Mouse (Mus musculus): Measurements from ENCODE around the gene Plekhg2. TPM values are rescaled to one million over a fixed set of nuclear protein-coding genes. Genes with fewer than 3 reads are reported as not detected.

Gene Plekhg2
- polyA plus RNA-seq, 1 experiment from 2014 or later = 70.8 TPM

DNA sequence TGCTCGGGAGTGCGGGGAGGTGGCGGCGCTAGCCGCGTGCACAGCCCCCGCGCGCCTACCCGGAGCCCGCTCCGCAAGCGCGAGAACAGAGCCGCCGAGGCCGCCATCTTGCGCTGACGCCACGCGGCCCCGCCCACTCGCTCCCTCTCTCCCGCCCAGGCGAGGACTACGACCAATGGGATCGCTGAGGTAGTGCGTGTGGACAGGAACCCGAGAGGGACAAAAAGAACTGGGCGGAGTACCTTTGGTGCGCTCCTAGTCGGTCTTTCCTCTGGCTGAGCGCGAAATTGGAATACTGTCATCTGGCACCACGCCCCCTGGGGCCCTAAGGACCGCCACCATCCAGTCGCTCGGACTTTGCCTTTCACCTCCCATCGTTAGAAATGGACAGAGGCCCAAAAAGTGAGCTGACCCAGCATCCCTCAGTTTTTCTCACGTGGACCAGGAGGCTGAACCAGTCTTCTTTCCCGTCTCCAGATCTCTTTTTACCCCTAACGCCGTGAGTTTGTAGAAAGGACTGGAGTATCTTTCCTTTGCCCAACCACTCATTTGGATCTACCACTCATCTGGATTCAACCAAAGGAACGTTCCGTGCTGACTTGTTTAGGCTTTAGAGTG is 60.4 kb downstream of the Plekhg2 start, which contains the start of gene Timm50:
Timm50 (minus strand) TSS at position 147 of the 618 bp plus-strand sequence.
- Histone ChIP-seq H3K27me3 (ENCODE audit: control insufficient read depth, insufficient read depth, low read length) (no peaks in the 10 kb centered on the region), H3K9me3 (ENCODE audit: control insufficient read depth, low read length) (no peaks in the 10 kb centered on the region), H3K4me2 (replicated peaks; ENCODE audit: low read depth, low read length) (peak within 1 kb of the TSS; percentile 85), H3K4me3 (ENCODE audit: low read length) (peak within 1 kb of the TSS; percentile 88), H3K36me3 (ENCODE audit: control insufficient read depth, insufficient read depth, low read length) (peaks cover 63% of the 10 kb centered on the region), H3K27ac (ENCODE audit: low read depth, low read length) (no peak within 1 kb of the TSS), H3K9ac (ENCODE audit: low read depth, low read length) (peak within 1 kb of the TSS; percentile 90), H3K4me1 (ENCODE audit: control insufficient read depth, insufficient read depth, low read length) (peaks cover 6% of the 10 kb centered on the region)
- peak; percentile 98 for ATAC-seq (ENCODE audit: low FRiP score, low TSS enrichment)
- under 1% methylated on average over 44 of the region's 45 CpGs for WGBS

- Histone ChIP-seq H3K36me3 (ENCODE audit: control insufficient read depth, insufficient read depth, low read length) (peaks cover 63% of the 10 kb centered on the region), H3K4me3 (ENCODE audit: low read length) (peak overlapping the region; percentile 88), H3K4me2 (replicated peaks; ENCODE audit: low read depth, low read length) (peak overlapping the region; percentile 85), H3K27me3 (ENCODE audit: control insufficient read depth, insufficient read depth, low read length) (no peaks in the 10 kb centered on the region), H3K9me3 (ENCODE audit: control insufficient read depth, low read length) (no peaks in the 10 kb centered on the region), H3K4me1 (ENCODE audit: control insufficient read depth, insufficient read depth, low read length) (peaks cover 6% of the 10 kb centered on the region), H3K9ac (ENCODE audit: low read depth, low read length) (peak overlapping the region; percentile 90), H3K27ac (ENCODE audit: low read depth, low read length) (no peak overlapping the region)
- peak; percentile 41 for ATAC-seq (ENCODE audit: low FRiP score, low TSS enrichment)
- WGBS = 6% methylated on average over 35 of the region's 35 CpGs
These were observed 61.1 kb downstream of the Plekhg2 start for GRCm38 (mm10) chr7:28311151-28311925.

DNA sequence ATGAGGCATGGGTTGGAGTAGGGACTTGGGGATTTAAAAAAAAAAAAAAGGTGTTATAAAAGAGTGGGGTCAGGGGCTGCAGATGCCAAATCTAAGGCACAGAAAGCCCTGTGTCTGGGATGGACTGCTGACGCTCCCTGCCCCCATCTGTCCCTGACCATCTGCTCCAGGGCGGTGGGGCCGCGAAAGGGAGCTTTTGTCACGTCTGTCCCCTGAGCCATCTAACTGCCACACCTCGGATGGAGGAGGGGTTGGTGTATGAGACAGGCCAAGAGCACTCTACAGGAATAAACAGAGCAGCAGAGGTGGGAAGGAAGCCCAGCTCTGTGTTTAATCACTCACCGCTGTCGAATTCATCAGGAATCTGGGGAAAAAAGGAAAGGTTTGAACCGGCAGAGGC is 62.7 kb downstream of the Plekhg2 start:
- WGBS = 24% methylated on average over 9 of the region's 9 CpGs
- Histone ChIP-seq H3K4me3 (ENCODE audit: low read length) (no peak overlapping the region), H3K9ac (ENCODE audit: low read depth, low read length) (no peak overlapping the region), H3K27ac (ENCODE audit: low read depth, low read length) (no peak overlapping the region), H3K36me3 (ENCODE audit: control insufficient read depth, insufficient read depth, low read length) (peaks cover 63% of the 10 kb centered on the region), H3K9me3 (ENCODE audit: control insufficient read depth, low read length) (no peaks in the 10 kb centered on the region), H3K4me1 (ENCODE audit: control insufficient read depth, insufficient read depth, low read length) (peaks cover 6% of the 10 kb centered on the region), H3K4me2 (replicated peaks; ENCODE audit: low read depth, low read length) (no peak overlapping the region), H3K27me3 (ENCODE audit: control insufficient read depth, insufficient read depth, low read length) (no peaks in the 10 kb centered on the region)
- ATAC-seq (ENCODE audit: low FRiP score, low TSS enrichment) = no peak

Other genes starting within 250 kb of the Plekhg2 start
- not detected in 2 replicates for gene 9530053A07Rik, start 243.1 kb downstream of the Plekhg2 start, polyA plus RNA-seq (2014; fragmentation: Nextera tagmentation; extraction: Ambion mirVana)
- gene Fbl, start 202.9 kb downstream of the Plekhg2 start, polyA plus RNA-seq (2014; fragmentation: Nextera tagmentation; extraction: Ambion mirVana) = 57.0 and 85.8 TPM in 2 replicates
- 19.4 and 19.8 TPM in 2 replicates for gene Dyrk1b, start 193.1 kb downstream of the Plekhg2 start, polyA plus RNA-seq (2014; fragmentation: Nextera tagmentation; extraction: Ambion mirVana)
- gene Eid2, start 104.7 kb downstream of the Plekhg2 start, polyA plus RNA-seq (2014; fragmentation: Nextera tagmentation; extraction: Ambion mirVana) = 2.4 and 7.4 TPM in 2 replicates
- gene Eid2b, start 94.9 kb downstream of the Plekhg2 start, polyA plus RNA-seq (2014; fragmentation: Nextera tagmentation; extraction: Ambion mirVana) = 10.0 and 12.1 TPM in 2 replicates
- 0.26 TPM in 1 of 2 replicates, not detected in the other for gene Selenov, start 81.4 kb downstream of the Plekhg2 start, polyA plus RNA-seq (2014; fragmentation: Nextera tagmentation; extraction: Ambion mirVana)
- 0.51 and 0.93 TPM in 2 replicates for gene Dll3, start 70.4 kb downstream of the Plekhg2 start, polyA plus RNA-seq (2014; fragmentation: Nextera tagmentation; extraction: Ambion mirVana)
- gene Timm50, start 60.5 kb downstream of the Plekhg2 start, polyA plus RNA-seq (2014; fragmentation: Nextera tagmentation; extraction: Ambion mirVana) = 165 and 191 TPM in 2 replicates
- gene Supt5, start 33.9 kb downstream of the Plekhg2 start, polyA plus RNA-seq (2014; fragmentation: Nextera tagmentation; extraction: Ambion mirVana) = 46.6 and 84.5 TPM in 2 replicates
- 1,287 and 1,567 TPM in 2 replicates for gene Rps16, start 21.9 kb downstream of the Plekhg2 start, polyA plus RNA-seq (2014; fragmentation: Nextera tagmentation; extraction: Ambion mirVana)
- gene Zfp36, start 7.7 kb upstream of the Plekhg2 start, polyA plus RNA-seq (2014; fragmentation: Nextera tagmentation; extraction: Ambion mirVana) = 8.3 and 10.7 TPM in 2 replicates
- 54.5 and 68.8 TPM in 2 replicates for gene Med29, start 20.1 kb upstream of the Plekhg2 start, polyA plus RNA-seq (2014; fragmentation: Nextera tagmentation; extraction: Ambion mirVana)
- gene Paf1, start 20.4 kb upstream of the Plekhg2 start, polyA plus RNA-seq (2014; fragmentation: Nextera tagmentation; extraction: Ambion mirVana) = 68.4 and 82.1 TPM in 2 replicates
- gene Gmfg, start 64.8 kb upstream of the Plekhg2 start, polyA plus RNA-seq (2014; fragmentation: Nextera tagmentation; extraction: Ambion mirVana) = 11.8 and 17.9 TPM in 2 replicates
- 3.2 and 4.9 TPM in 2 replicates for gene Lrfn1, start 79.4 kb upstream of the Plekhg2 start, polyA plus RNA-seq (2014; fragmentation: Nextera tagmentation; extraction: Ambion mirVana)
- gene Ifnl2, start 137.9 kb upstream of the Plekhg2 start, polyA plus RNA-seq (2014; fragmentation: Nextera tagmentation; extraction: Ambion mirVana) = not detected in 2 replicates
- not detected in 2 replicates for gene Ifnl3, start 150.2 kb upstream of the Plekhg2 start, polyA plus RNA-seq (2014; fragmentation: Nextera tagmentation; extraction: Ambion mirVana)
- gene Sycn, start 168.3 kb upstream of the Plekhg2 start, polyA plus RNA-seq (2014; fragmentation: Nextera tagmentation; extraction: Ambion mirVana) = not detected in 2 replicates
- not detected in 2 replicates for gene Nccrp1, start 174.7 kb upstream of the Plekhg2 start, polyA plus RNA-seq (2014; fragmentation: Nextera tagmentation; extraction: Ambion mirVana)
- 33.3 and 34.9 TPM in 2 replicates for gene Samd4b, start 225.5 kb upstream of the Plekhg2 start, polyA plus RNA-seq (2014; fragmentation: Nextera tagmentation; extraction: Ambion mirVana)
- gene Pak4, start 225.6 kb upstream of the Plekhg2 start, polyA plus RNA-seq (2014; fragmentation: Nextera tagmentation; extraction: Ambion mirVana) = 48.3 and 60.7 TPM in 2 replicates